Mouse (Mus musculus) heart, adult 9 months (tissue): ENCODE measurements around the gene Tada2b.
A peak's percentile ranks its signal among the peaks of the same experiment; 100 is the strongest.

Experiments
- DNase-seq, 2 experiments: peaks; one replicate each; pipeline ENCODE4 v3.0.0; 2022; ENCODE audit warnings: low spot score in 2 of 2

Tada2b gene

DNA sequence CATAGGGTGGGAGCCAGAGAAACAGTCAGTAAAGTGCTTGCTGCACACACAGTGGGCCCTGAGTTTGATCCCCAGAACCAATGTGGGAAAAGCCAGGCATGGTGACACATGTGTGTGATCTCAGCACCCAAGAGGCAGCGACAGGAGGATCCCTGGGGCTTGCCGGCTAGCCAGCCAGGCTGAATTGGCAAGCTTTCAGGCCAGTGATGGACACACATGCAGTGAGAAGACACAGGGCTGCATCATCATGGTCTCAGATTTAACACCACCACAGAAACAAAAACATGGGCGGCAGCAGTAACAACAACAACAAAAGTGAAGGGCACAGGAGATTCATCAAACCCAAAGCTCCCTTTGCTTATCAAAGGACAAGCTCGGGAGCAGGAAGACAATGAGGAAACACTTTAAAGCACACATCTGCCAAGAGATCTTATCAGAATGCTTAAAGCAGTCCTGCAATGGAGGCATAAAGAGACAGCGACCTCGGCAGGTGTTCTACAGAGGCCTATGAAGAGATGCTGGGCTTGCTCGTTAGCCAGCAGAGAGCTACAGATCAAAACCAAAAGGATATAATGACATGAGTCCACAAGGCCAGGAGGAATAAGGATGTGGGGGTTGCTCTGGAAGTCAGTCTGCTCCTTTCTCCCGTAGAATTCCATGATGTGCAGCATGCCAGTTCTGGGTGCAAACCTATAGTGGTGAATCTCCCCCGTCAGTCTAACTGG, 37.8 kb downstream of the Tada2b start:
- no peak for DNase-seq

DNA sequence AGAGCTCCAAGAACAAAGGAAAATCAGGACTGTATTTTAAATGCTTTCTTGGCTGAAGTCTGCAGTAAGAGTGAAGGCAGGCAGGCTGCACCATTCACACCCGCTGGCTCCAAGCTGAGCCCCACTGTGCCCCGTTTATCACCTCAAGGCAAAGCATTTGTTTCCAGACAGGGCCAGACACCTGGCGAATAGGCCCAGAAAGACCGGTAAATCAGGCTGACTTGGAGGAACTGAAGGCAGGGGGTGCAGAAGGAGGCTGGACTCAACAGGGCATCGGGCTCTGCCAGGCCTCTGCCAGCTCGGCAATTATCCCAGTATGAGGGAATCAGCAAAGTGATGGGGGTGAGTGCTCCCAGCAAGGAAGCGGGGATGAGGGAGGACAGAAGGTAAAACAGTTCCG, 39.1 kb downstream of the Tada2b start:
- no peak for DNase-seq

DNA sequence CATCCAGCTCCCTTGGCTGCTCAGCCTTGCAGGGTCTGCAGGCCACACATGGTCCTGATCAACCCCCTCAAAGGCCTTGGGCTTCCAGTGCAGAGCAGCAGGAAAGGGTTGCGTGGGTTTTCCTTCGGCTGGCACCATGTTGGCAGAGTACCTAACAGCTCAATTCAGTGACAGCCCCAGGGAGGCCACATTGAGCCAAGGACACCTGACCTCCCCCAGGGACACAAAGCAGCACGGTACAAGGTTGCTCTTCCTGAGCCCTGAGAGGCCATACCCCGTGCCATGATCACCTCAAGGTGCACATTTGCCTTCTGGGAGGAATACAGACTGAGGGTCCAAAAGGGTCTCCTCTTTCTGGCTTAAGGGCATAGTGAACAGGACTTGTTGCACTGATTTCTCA, 39.5 kb downstream of the Tada2b start:
- no peak for DNase-seq

DNA sequence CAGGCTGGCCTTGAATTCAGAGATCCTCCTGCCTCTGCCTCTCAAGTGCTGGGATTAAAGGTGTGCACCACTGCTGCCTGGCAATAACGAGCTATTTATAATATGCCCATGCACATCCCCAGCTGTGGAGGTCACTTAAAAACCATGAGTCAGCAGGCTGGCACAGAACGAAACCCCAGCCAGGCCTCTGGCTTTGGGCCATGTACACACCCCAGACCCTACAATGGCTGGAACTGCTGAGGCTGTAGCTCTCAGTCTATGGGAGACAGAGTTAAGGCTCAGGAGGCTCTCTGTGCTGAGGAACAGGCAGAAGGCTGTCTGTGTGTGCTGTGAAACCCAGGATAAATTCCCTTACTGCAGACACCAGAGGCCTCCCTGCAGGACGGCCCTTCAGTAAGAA, 43.3 kb downstream of the Tada2b start:
- no peak for DNase-seq

DNA sequence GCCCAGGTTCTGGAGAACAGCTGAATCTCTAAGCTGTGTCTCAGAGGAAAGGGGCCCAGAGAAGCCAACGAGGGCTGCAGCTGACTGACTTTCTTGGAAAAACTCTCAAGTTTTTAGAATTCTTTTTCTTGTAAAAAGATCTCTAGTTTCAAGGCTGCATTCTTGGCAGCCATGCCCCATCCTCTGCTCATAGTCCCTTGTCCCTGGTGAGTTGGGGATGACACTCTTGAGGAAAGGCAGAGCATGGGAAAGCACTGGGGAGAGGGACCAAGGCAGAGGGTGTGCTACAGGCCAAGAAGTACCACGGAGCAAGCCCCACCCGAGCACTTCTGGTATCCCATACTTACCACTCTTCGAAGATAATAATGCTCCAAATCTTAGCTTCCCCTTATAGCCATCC, 47.2 kb downstream of the Tada2b start:
- DNase-seq = peak in 1 of 2 experiments; percentile 13

DNA sequence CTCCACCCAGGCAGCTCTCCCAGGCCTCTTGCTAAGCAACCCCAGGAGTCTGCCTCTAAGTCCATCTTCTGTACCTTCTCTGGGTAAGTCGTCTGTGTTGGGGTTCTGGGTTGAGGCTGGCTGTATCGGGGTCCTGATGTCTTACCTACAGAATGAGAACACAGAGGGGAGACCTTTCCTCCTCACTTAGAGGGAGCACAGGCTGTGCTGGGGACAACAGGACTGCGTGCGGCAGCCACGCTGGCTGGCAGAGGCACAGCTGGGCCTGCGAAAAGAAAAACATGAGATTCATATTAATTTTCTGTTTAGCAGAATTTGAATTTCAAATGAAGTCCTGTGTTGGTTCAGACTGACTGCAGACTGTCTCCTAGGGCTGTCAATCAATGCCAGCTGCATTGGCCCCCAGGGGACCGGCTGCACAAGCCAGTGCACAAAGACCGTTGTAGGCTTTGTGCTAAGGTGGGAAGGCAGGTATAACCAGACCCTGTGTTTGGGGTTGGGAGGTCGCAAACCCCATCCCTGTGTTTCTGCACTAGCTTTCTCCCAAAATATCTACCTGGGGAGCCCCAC, 49.6 kb downstream of the Tada2b start:
- DNase-seq = no peak

DNA sequence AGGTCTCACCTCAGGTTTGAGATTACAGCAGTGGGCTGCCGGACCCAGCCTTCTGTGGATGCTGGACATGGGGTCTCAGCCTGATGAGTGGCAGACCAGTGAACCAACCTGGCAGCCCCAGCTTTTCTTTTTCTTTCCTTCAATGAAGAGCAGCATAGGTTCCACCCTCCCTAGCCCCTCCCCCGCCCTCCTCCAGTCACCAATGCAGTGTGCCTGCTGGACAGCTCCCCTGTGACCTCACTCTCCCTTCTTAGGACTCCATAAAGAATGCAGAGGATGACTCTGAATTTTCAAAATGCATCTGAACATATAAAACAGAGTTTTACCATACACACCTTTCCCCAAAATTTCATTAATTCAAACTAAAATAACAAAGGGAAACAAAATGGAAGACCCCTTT, 52.4 kb downstream of the Tada2b start:
- no peak for DNase-seq

DNA sequence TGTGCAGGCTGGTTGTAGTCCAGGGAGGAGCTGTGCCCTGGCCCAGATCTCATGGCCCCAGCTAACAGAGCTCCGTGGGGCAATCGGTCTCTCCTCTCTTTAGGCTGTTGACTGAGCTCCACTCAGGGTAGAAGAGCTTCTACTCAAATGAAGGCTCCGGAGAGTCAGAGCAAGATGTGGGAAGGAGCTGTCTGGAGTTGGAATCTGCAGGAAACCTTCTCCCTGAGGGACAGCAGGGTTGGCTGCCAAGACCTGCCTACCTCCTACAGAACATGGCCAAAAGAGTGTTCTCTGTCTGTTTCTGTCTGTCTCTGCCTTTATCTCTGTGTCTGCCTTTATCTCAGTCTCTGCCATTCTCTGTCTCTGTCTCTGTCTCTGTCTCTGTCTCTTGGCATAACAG, 54.5 kb downstream of the Tada2b start:
- no peak for DNase-seq

DNA sequence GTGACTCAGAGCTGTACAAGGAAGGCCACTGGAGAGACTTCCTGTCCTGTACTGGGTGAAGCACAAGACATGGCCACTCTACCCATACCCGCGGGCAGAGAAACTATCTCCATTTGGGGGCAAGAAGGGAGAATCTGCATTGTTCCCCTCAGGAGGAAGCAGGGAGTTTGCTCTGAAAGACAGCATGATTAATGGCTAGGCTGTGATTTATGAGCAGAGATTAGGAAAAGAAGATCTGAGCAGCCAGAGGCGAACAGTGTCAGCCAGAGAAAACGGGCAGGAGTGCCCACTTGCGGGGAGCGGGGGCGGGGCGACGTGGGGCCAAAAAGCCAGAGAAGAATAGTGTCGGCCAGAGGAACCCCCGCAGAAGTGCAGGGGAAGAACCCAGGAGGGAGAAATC, 56.3 kb downstream of the Tada2b start:
- DNase-seq = no peak

DNA sequence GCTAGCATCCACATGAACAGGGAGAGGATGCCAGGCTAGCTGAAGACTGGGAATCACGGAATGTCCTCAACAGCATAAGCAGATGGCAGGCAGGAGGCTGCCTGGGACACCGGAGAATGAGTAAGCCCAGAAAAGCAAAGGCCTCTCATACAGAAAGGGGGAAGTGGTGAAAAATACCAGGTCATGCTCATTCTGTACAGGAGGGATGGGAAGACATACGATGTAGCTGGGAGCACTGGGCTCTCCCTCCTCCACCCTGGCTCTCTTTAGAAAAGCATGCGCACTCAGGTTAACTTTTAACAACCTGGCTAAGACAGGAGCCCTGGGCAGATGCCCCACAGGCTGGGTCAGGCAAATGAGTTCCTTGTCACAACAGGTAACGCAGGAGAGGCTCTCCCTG, 57.7 kb downstream of the Tada2b start:
- DNase-seq = no peak

DNA sequence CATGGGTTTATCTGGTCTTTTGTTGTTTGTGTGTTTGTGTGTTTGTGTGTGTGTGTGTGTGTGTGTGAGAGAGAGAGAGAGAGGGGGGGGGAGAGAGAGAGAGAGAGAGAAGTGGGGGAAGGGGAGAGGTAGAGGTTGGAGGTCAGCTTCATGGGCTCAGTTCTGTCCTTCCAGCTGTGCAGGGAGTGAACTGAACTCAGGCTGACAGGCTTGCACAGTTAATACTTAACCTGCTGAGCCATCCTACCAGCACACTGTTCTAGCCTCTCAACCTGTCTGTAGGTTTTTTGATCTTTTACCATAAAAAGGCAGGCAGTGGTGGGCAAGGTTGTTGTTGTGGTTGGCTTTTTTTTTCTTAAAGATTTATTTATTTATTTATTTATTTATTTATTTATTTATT, 59.4 kb downstream of the Tada2b start:
- no peak for DNase-seq
